Mouse (Mus musculus) heart, adult 18-20 months (tissue): ENCODE measurements around the gene Larp1. TPM values are rescaled to one million over a fixed set of nuclear protein-coding genes. Genes with fewer than 3 reads are reported as not detected.

Experiments
- DNase-seq, 2 experiments: peaks; one replicate each; pipeline ENCODE4 v3.0.0; 2021 to 2022; ENCODE audit warnings: mixed read lengths in 1 of 2
- long read RNA-seq, 2 experiments: library from polyadenylated mRNA; stranded (forward); transcript quantifications; one replicate each; pipeline ENCODE4 v2.0.0; 2021
- total RNA-seq, 2 experiments: library from RNA; stranded (reverse); gene quantifications; 2 replicates each; pipeline ENCODE4 v1.2.3; 2021

The Larp1 gene
- 10 to 100 TPM; 57.8 to 59.9 TPM for total RNA-seq
- long read RNA-seq, experiment 1, full-length matches to known transcripts, result 4 of 29 reads
- long read RNA-seq, experiment 1, partial matches to known transcripts, result 24 of 29 reads
- long read RNA-seq, experiment 1, other reads (novel, unspliced or antisense), result 1 of 29 reads
- long read RNA-seq, experiment 2, full-length matches to known transcripts, result 5 of 16 reads
- long read RNA-seq, experiment 2, partial matches to known transcripts, result 2 of 16 reads
- long read RNA-seq, experiment 2, other reads (novel, unspliced or antisense), result 9 of 16 reads

DNA sequence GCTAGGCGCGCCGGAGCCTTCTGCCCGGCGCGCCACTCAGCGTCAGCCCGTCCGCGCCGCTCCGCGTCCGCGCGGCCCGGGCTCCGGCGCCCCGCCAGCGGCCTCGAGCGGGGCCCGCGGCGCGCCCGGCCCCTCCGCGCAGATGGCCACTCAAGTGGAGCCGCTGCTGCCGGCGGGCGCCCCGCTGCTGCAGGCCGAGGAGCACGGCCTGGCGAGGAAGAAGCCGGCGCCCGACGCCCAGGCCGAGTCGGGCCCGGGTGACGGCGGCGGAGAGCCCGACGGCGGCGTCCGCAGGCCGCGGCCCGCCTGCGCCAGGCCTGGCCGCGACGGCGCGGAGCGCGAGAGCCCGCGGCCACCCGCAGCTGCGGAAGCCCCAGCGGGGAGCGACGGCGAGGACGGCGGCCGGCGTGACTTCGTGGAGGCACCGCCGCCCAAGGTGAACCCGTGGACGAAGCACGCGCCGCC lies at the start of gene Larp1:
Gene Larp1 (plus strand): TSS at position 14 of the 465 bp plus-strand sequence.
- DNase-seq, result no peak

DNA sequence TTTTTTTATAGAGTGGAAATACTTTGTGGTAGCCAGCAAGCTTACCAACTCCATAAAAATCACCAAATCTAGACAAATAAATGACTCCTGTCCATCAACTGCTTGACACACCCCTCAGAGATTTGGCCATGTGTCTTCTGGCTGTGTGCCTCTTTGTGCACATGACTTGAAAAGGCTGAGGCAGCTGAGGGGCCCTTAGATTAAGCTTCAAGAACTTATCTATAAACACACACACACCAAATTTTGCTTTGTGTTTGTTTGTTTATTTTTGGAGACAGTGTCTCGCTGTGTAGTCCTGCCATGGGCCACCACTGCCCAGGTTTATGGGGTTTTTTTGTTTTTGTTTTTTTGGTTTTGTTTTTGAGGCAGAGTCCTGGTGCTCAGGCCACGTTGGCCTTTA lies 48.9 kb upstream of the Larp1 start:
- DNase-seq, result no peak

DNA sequence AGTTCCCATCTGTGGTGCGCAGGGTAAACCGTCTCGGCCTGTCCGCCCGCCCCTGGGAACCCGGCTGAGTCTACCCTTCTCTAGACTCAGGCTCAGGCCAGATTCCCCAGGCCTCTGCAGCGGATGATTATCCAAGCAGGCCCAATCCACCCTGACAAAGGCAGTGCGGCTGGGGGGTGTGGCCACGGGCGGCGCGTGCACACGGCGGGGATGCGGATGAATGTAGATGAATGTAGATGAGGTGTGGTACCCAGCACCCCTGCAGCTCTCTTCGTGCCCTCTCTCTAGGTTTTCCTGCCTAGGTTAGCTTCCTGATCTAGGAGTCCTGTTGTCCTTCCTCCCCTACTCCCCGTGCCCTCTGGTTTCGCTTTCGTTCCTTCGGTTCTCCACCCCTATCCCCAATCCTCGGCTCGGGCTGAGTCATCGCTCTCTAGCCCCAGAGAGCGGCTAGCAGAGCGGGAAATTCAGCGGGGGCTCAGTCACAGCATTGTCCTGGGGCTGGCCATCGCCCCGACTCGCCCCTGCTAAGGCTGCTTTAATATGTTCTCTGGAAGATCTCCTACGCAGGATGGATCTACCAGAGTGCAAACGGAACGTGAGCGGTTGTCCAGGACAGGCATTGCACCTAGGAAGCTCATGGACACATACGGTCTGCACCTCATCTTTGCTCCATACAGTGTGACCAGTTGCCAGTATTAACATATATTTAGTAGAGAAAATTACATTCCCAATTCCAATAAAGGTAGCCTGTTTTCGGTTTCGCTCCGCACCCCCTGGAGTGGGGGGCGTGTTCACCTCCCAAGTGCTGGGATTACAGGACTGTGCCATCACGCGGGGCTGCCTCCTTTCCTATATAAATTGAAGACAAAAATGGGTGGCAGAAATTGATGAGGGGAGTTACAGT lies 46.2 kb upstream of the Larp1 start:
- peak; percentile 88 to 89 for DNase-seq

DNA sequence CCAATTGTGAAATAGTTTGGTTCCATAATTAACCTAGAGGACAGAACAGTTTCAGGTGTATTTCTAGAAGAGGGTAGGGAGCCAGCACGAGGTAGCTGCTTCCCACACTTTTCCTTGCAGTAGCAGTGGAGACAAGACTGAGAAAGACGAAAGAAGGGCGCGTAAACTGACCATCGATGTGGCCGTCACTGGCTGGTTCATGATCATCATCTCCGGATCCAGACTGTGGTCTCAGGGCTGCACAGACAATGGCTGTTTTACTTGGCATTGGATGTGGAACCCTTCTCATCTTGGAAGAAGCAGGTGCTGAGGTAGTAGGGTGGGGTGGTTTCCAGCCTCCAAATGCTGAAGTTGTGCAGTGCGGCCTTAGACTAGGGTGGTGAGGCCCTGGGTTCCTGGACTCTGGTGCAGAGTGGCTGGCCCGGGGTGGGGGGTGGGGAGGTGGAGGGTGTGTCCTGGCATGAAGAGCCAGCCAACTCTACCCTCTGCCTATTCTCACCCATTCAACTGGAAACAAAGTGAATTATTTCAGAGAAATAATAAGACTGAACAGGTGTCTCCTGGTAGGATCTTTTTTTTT lies 45.5 kb upstream of the Larp1 start:
- DNase-seq, result no peak

DNA sequence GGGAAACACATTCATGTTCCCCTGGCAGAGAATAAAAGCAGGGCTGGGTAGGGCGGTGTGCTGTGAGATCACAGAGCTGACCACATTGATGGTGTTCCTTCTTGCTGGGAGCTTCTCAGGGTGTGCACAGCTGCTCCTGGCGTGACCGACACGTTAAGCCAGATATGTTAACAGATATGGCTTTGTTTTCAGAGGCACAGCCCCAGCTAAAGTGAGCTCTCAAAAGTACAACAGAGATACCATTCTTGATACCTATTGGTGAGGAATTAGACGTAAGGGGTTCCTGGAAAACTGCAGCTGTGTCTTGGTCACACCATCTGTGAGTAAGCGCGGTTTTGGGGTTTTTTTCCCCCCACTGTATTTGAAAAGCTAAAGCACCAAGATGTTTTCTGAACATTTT lies 42.2 kb upstream of the Larp1 start:
- DNase-seq, result no peak

DNA sequence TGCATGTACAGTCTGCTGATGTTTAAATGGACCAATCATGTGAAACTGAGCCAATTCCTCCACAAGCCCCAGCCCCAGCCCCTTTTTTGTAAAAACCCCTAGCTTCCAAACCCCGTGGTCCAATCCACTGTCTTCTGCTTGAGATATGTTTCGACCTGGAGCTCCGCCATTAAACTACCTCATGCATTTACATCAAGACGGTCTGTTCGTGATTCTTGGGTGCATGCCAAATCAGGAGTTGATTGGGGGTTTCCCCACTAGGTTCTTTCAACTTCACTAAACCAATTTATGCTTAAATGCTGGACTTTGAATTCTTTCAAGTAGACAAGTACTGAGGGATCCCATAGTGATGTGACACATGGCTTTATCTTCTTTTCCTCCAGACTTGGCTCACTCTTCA lies 40.6 kb upstream of the Larp1 start:
- DNase-seq, result no peak

DNA sequence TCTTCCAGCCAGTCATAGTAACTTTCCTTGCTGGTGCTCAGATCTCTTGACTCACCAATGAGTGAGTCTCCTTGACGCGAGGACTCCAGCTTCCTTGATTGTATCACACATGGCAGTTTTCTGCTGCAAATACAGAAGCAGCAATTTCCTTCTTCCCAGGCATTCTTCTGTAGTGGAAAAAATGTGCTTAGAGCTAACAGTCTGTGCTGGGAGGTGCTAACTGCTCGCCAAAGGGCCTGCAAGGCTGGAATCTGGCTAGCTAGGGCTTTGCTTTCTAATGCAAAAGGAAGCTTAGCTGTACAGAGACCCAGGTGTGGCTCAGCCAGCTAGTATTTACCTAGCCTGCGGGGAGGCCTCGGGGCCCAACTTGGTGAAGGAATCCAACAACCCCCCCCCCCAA lies 38.3 kb upstream of the Larp1 start:
- DNase-seq, result no peak

DNA sequence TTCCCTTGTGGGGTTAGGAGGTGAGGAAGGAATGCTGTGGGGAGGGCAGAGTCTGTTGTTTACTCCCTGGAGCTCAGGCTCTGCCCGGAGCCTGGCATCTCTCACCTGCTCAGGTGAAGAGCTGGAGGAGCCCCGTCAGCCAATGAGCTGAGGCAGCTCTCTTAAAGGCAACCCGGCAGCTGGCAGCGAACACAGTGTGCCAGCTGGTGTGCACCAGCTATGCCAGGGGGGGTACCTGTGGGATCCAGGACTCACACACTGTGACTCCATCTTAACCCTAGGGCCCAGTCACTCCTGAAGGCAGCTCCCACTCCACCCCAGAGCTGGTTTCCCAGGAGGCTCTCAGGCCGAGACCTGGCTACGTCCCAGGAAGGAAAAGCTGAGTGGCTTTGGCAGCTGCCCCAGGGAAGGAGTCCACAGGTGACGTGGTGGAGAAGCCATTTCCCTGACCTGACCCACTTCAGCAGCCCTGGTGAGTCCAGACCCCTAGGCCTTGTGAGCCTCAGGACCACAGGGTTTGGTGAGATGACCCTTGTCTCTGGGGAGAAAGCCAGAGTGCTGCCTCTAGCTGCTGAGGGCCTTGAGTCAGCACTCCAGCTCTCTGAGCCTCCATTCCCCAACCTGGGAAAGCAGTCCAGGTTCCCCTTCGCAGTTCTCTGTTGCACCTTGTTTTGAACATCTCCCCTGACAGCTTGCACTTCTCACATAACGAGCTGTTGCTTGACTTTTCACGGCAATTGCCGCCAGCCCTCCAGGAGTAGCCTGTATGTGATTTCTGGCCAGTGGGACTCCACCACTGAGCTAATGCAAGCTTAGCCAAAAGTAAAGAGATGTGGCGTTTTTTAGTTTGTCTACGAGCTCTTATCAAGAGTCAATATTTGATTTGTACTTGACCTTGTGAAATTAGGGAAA lies 35.6 kb upstream of the Larp1 start:
- DNase-seq, result no peak

DNA sequence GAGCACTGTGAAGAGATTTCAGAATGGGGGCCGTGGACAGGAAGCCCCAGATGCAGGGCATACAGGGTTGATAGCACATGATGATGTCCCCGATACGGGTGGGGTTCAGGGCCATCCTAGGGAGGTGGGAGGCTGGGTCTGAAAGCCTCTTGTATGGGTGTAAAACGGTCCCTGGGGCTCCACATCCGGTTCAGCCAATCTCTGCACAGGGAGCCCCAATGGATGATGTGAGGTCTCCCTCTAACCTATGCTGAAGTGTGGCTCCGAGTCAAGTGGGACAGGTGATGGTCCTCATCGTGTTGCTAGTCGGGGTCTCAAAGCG lies 35.0 kb upstream of the Larp1 start:
- DNase-seq, result no peak

DNA sequence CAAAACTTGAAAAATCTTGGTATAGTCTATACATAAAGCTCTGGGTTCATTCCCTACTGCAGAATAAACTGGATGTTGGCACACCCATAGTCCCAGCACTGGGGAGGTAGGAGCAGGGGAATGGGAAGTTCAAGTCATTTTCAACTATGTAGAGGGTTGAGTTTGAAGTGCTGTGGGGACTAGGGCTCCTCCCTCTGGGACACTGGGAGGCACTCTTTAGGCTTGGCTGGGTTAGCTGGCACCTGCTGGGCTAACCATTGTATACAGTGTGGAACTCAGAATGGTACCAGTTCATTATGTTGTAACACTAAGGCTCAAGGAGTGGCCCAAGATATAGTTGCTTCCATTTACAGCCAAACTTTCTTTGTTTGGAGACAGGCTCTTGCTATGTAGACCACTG lies 33.0 kb upstream of the Larp1 start:
- DNase-seq, result no peak

DNA sequence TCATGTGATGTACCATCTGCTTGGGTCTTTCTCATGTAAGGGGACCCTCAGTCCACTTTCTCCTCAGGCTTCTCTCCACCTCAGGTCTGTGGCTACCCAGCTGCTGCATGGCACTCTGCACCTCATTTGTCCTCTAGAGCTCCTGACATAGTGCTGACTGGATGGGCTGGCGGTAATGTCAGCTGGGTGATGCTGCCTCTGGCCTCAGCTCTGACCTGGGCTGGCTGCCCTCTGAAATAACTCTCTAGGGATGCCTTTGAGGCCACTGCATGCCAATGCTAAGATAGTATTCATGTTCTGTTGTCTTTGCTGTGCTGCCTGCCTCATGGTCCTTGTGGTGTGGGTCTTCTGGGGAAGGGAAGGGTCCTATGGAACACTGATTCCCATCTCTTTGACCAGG lies 31.2 kb upstream of the Larp1 start:
- no peak for DNase-seq

DNA sequence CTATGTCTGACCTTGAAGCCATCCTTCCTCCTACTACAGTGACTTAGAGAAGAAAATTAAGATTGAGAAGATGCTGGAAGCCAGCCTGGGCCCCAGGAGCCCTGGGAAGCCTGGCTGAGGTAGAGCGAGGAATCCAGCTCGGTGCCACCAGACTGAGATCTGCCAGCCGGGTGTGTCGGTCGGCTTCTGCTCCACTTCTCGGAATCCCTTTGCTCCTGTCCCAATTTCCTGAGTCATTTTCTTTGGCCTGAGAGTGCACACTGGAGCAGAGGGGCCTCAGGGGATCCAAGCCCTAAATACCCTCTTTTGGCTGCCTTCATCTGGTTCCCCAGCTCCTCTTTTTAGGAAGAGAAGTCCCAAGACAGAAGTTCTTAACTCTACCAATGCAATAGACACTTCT lies 29.2 kb upstream of the Larp1 start:
- DNase-seq, result no peak

DNA sequence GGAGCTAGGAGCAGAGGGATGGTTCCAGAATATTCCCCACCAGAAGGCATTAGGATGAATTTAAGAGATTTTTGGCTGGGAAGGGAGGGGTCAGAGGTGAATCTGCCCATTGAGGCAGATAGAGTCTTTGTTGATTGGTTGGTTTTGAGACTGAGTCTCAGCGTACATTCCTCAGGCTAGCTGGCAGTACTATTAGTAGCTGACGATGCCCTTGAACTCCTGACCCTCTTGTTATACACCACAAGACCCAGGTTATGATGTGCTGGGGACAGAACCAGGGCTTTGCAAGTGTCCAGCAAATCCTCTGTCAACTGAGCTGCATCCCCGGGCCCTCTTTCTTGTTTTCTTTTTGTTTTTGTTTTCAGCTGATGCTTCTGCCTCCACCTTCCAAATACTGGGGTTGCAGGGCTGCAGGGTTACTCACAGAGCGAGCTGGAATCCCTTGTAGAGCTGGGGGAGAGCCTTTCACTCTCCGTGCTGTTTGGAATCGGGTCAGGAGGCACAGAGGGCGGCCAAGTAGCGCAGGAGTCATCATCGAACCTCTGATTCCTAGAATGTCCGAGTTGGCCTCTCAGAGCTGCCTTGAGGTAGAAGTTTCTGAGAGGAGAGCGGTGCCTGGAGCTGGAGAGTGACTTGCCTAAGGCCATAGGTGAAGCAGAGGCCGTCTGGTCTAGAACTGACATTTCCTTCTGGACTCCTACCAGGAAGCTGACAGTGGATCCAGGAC lies 27.6 kb upstream of the Larp1 start:
- no peak for DNase-seq

DNA sequence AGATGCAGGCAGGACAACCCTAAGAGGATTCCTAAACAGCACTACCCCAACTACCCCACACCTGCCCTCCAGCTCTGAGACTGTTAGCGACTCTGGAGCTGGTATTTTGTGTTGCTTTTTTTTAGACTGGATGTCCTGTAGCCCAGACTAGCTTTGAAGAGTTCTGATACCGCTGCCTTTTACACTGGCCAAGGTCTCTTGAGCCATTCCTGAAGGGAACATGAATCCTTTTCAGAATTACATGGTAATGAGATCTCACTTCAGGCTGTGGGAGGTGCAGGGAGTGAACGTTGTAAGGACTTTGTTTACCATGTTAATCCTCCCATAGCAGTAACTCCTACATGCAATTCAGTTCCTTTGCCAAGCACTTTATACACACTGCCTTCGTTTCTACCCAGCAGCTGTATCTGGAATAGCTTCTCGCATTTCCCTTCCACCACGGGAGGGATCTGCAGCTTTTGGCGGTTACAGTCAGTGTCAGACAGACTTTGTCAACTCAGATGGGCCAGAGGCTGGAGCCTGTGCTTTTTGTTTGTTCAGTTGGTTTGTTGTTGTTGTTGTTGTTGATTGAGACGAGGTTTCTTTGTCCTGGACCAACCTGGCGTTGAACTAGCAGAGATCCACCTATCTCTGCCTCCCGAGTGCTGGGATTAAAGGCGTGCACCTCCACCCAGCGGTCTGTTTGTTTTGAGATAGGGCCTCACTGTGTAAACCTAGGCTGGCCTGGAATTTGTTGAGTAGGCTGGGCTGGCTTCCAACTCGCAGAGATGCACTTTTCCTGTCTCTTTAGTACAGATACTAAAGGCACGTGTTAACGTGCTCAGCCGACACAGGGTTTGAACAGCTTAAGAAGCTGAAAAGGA lies 25.2 kb upstream of the Larp1 start:
- peak; percentile 33 to 51 for DNase-seq

DNA sequence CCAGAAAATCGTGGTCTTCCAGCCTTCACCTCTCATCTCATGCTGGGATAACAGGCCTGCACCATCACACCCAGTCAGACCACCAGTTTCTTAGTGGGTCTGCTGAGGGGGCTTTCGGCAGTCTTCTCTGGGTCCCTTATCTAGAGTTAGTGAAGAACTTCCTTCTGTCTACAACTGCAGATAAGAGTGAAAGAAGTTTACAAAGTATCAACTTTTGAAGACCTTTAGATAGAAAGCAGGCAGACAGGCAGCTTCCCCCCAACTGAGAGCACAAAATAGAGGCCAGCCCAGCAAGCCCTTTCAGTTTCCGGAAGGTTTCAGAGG lies 24.6 kb upstream of the Larp1 start:
- DNase-seq, result no peak

DNA sequence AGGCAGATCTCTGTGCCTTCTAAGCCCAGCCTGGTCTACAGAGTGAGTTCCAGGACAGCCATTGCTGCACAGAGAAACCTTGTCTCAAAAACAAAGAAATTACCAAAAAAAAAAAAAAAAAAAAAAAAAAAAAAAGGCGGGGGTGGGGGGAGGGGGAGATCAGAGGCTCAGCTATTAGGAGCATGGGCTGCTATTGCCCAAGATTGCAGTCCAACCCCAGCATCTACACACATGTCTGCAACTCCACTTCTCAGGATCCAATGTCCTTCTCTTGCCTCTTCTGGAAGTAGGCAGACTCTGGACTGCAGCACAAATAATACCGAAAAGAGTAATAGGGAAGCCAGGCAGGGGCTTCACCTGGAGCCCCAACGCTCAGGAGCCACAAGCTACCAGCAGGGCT lies 23.4 kb upstream of the Larp1 start:
- DNase-seq, result no peak

DNA sequence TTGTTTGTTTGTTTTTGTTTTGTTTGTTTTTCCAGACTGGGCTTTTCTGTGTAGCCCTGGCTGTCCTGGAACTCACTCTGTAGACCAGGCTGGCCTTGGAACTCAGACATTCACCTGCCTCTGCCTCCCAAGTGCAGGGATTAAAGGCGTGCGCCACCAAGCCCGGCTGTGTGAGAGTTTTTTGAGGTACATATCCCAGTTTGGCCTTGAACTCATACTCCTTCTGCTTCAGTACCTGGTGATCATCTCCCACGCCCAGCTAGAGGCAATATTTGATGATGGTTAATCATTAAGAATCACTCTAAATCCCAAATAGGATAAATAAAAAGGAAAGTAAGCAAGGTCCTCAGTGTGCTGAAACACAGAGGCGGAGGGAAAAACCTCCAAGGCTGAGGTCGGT lies 22.8 kb upstream of the Larp1 start:
- DNase-seq, result no peak

DNA sequence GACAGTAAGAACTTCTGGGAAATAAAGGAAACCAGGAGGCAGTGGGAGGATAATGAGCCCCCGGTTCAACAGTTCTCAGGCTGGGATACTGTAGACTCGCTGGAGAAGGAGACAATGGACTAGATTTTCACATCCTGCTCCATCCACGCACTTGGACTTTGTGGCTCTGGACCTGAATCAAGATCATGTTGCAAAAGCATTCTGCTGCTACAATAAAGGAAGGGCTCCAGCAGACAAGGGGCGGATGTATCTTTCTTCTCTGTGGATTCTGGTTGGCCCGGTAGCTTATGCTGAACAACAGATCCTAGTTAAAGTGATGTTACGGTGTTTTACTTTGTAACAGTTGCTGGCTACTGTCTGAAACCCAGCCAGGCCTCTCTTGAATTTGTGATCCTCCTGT lies 22.4 kb upstream of the Larp1 start:
- no peak for DNase-seq

DNA sequence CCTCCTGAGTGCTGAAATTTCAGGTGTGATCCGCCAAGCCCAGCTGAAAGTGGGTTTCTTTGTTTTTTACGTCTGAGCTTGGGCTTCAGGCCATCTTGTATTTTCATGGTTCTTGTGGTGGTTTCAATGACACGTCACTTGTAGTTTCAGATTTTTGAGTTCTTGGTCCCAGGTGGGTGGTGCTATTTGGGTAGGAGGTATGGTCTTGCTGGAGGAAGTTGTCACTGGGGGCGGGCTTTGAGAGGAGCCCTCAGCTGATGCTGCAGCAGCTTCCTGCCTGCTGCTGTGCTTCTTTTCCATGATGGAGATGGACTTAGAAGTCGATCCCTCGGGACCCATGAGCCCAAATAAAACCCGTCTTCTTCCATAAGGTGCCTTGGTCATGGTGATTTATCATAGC lies 22.0 kb upstream of the Larp1 start:
- no peak for DNase-seq

DNA sequence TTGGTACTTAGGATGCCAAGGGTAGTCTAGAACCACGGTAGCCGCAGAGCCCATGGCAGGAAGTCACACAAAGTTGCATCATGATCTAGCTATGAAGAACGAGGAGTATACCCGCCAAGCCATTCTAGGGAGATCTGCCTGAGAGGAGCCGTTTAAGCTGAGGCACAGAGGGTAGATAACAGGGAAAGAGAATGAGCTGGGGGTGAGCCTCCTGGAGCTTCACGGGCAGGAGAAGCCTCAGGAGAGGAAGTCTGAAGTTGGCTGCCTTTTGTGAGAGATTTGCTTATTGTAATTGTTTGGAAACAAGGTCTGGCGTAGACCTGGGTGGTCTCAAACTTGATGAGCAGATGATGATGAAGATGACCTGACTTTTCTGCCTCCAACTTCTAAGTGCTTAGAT lies 10.7 kb upstream of the Larp1 start:
- DNase-seq, result no peak

DNA sequence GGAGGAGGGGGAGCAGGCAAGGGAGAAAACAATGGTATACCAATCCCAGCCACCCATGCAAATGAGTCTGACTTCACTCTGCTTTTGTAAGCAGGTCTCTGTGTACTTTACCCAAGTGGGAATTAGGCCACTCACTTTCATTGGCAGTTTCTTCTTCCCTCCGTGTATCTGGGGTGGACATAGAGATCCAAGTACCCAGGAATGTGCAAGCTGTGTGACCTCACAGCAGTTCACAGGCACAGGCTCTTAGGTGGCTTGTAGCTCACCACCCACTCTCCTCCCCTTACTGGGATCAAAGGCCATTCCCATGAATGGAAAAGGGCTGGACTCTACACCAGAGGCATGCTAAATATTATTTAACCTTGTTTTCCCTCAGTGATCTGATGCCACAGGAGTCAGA lies 10.0 kb upstream of the Larp1 start:
- no peak for DNase-seq
